Mouse (Mus musculus) embryonic facial prominence, embryonic 14.5 days (tissue): Measurements from ENCODE around the gene Rpl41. TPM values are rescaled to one million over a fixed set of nuclear protein-coding genes. Genes with fewer than 3 reads are reported as not detected.

ENCODE experiments used
- ATAC-seq: fragments of 200-750 bp; cut with Nextera tagmentation; 2 replicates; pipeline ENCODE4 v1.8.0; 2017; ENCODE audit warnings: low read depth, moderate number of reproducible peaks, moderate TSS enrichment
- DNase-seq: peaks from one replicate; pipeline ENCODE4 v3.0.0-alpha.2; 2015; ENCODE audit warnings: low spot score
- H3K27ac ChIP-seq: fragments of 300-500 bp; sonication (generic); replicated peaks from 2 replicates; pipeline ENCODE4 v1.5.1; 2014; ENCODE audit warnings: low read depth, mild to moderate bottlenecking, low read length, moderate library complexity
- H3K27me3 ChIP-seq: fragments of 300-500 bp; sonication (generic); replicated peaks from 2 replicates; pipeline ENCODE4 v1.6.1; 2014; ENCODE audit warnings: low read length; ENCODE audit not compliant: control insufficient read depth, insufficient read depth
- H3K36me3 ChIP-seq: fragments of 300-500 bp; sonication (generic); 2 replicates; pipeline ENCODE4 v1.6.1; 2014; ENCODE audit warnings: low read length, mixed read lengths; ENCODE audit not compliant: control insufficient read depth, insufficient read depth
- H3K4me1 ChIP-seq: fragments of 300-500 bp; sonication (generic); 2 replicates; pipeline ENCODE4 v1.6.1; 2014; ENCODE audit warnings: antibody characterized with exemption, low read length; ENCODE audit not compliant: control insufficient read depth, insufficient read depth
- H3K4me2 ChIP-seq: fragments of 300-500 bp; sonication (generic); 2 replicates; pipeline ENCODE4 v1.6.1; 2014; ENCODE audit warnings: low read depth, mild to moderate bottlenecking, low read length, moderate library complexity, mixed read lengths
- H3K4me3 ChIP-seq: fragments of 300-500 bp; sonication (generic); 2 replicates; pipeline ENCODE4 v1.5.1; 2014; ENCODE audit warnings: low read depth, mild to moderate bottlenecking, low read length
- H3K9ac ChIP-seq: fragments of 300-500 bp; sonication (generic); 2 replicates; pipeline ENCODE4 v1.6.1; 2014; ENCODE audit warnings: low read depth, mild to moderate bottlenecking, low read length, moderate library complexity, mixed read lengths
- H3K9me3 ChIP-seq: fragments of 300-500 bp; sonication (generic); 2 replicates; pipeline ENCODE4 v1.6.1; 2016; ENCODE audit warnings: low read length; ENCODE audit not compliant: control insufficient read depth
- WGBS: fragments of 180-500 bp; shearing (Covaris S2); extraction: QIAGEN DNeasy Blood & Tissue Kit; methylation state at CpG from one replicate; pipeline ENCODE4 v1.1.7; 2014; 5-methylcytosine and 5-hydroxymethylcytosine counted together
- polyA plus RNA-seq: library from polyadenylated mRNA; unstranded; fragments of >200 nt; fragmentation: Nextera tagmentation; extraction: Ambion mirVana; gene quantifications from 2 replicates; pipeline ENCODE4 v1.2.1, GENCODE M21; 2014

Gene Rpl41
- polyA plus RNA-seq, 1 experiment from 2014 or later, result 5,119 TPM

- Histone ChIP-seq H3K9ac (peak overlapping the region; percentile 81), H3K4me2 (peak overlapping the region; percentile 97), H3K27ac (no peak overlapping the region; the same call in 1 of the 2 replicates), H3K4me1 (0 out of 2 replicates have a peak, but pooled peaks cover 8% of the 10 kb centered on the region), H3K27me3 (peaks cover 11% of the 10 kb centered on the region; the same call in 1 of the 2 replicates), H3K9me3 (no peaks in the 10 kb centered on the region), H3K4me3 (peak overlapping the region; percentile 82), H3K36me3 (peaks cover 29% of the 10 kb centered on the region)
- 19% methylated on average over 11 of the region's 11 CpGs for WGBS
- no peak for DNase-seq
- no peak for ATAC-seq
Observed at GRCm38 (mm10) chr10:128524111-128524731, 24.9 kb downstream of the Rpl41 start.

DNA sequence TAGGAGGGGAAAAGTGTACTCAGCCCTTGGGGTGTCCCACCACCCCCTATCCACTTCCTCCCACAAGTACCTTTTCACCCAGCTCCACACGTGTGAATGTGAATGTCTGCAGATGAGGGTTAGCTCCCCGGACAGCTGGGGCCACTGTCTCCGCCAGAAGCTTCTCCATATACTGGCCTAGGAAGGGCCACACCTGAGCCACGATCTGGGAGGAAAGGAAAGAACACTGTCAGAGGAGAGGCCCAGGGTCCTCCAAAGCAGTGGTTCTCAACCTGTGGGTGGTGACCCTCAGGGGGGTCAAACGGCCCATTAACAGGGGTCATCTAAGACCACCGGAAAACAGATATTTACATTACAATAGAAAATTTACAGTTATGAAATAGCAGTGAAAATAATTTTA is 26.8 kb downstream of the Rpl41 start:
- Histone ChIP-seq H3K36me3 (peaks cover 46% of the 10 kb centered on the region), H3K9ac (no peak overlapping the region), H3K9me3 (no peaks in the 10 kb centered on the region), H3K27me3 (peaks cover 17% of the 10 kb centered on the region), H3K4me1 (0 out of 2 replicates have a peak, but pooled peaks cover 8% of the 10 kb centered on the region), H3K27ac (no peak overlapping the region), H3K4me3 (no peak overlapping the region), H3K4me2 (no peak overlapping the region)
- ATAC-seq (no peak), DNase-seq (no peak)
- 81% methylated on average over 6 of the region's 6 CpGs for WGBS

DNA sequence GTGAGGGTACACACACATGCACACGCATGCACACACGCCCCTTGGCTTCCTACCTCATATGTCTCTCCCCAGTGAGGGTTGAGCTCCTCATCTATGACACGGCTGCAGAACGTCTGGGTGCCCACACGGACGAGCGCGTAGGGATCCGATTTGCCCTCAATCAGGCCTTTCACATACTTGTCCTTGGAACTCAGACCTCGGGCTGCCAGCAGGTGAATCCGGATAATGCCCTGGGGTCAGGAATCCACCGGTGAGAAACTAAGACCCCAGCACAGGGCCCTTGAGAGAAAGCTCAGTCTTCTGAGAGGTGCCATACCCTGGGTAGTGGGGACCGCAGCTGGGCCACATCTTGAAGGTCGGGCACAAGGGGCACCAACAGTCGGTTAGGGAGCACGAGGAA is 28.5 kb downstream of the Rpl41 start:
- 84% methylated on average over 16 of the region's 16 CpGs for WGBS
- no peak overlapping the region for H3K4me3 ChIP-seq
- peaks cover 63% of the 10 kb centered on the region for H3K36me3 ChIP-seq
- no peak overlapping the region for H3K4me2 ChIP-seq
- no peaks in the 10 kb centered on the region for H3K9me3 ChIP-seq
- no peak for DNase-seq
- peaks cover 31% of the 10 kb centered on the region for H3K27me3 ChIP-seq
- H3K4me1 ChIP-seq, result 0 out of 2 replicates have a peak, but pooled peaks cover 8% of the 10 kb centered on the region
- no peak overlapping the region for H3K27ac ChIP-seq
- 0 out of 2 replicates have a peak overlapping the region, but pooled peaks have one; percentile 8 for H3K9ac ChIP-seq
- no peak for ATAC-seq

GRCm38 (mm10) chr10:128518833-128519232 is 30.3 kb downstream of the Rpl41 start:
- DNase-seq (peak; percentile 48), ATAC-seq (no peak)
- H3K9ac ChIP-seq, result no peak overlapping the region
- H3K9me3 ChIP-seq, result no peaks in the 10 kb centered on the region
- H3K4me3 ChIP-seq, result no peak overlapping the region
- H3K4me1 ChIP-seq, result 0 out of 2 replicates have a peak, but pooled peaks cover under 1% of the 10 kb centered on the region
- 76% methylated on average over 7 of the region's 7 CpGs for WGBS
- peaks cover 77% of the 10 kb centered on the region for H3K36me3 ChIP-seq
- no peak overlapping the region for H3K27ac ChIP-seq
- peaks cover 24% of the 10 kb centered on the region for H3K27me3 ChIP-seq
- no peak overlapping the region for H3K4me2 ChIP-seq

GRCm38 (mm10) chr10:128516677-128517076 is 32.4 kb downstream of the Rpl41 start:
- H3K4me2 ChIP-seq, result no peak overlapping the region
- H3K9me3 ChIP-seq, result no peaks in the 10 kb centered on the region
- H3K36me3 ChIP-seq, result peaks cover 85% of the 10 kb centered on the region
- DNase-seq (no peak), ATAC-seq (no peak)
- no peak overlapping the region for H3K4me3 ChIP-seq
- H3K9ac ChIP-seq, result no peak overlapping the region
- 35% methylated on average over 6 of the region's 6 CpGs for WGBS
- peaks cover 22% of the 10 kb centered on the region for H3K27me3 ChIP-seq
- no peaks in the 10 kb centered on the region for H3K4me1 ChIP-seq
- H3K27ac ChIP-seq, result no peak overlapping the region

DNA sequence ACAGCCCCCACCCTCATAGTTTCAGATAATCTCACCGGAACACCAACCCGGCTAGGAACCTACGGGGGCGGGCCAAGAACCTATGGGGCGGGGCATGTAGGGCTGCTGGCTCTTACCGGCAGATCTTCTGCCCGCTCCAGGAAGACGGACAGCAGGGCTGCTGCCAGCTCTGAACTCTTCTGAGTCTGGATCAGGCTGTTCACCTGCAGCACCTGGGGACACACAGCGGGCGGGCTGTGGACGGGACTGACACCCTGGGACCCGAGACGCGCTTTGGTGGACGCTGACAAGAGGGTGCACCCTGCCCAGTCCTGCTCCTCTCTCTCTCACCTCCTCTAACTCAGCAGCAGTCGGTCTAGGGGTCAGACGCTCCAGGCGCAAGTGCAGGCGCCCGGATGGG is 33.1 kb downstream of the Rpl41 start:
- Histone ChIP-seq H3K27ac (no peak overlapping the region), H3K27me3 (peaks cover 22% of the 10 kb centered on the region), H3K36me3 (peaks cover 85% of the 10 kb centered on the region), H3K9me3 (no peaks in the 10 kb centered on the region), H3K4me1 (no peaks in the 10 kb centered on the region), H3K9ac (peak overlapping the region; percentile 40; the same call in 1 of the 2 replicates), H3K4me3 (no peak overlapping the region; the same call in 1 of the 2 replicates), H3K4me2 (peak overlapping the region; percentile 23; the same call in 1 of the 2 replicates)
- ATAC-seq (no peak), DNase-seq (no peak)
- WGBS, result 16% methylated on average over 16 of the region's 20 CpGs

- Histone ChIP-seq H3K9ac (no peak overlapping the region), H3K4me3 (no peak overlapping the region), H3K27ac (no peak overlapping the region), H3K36me3 (peaks cover 83% of the 10 kb centered on the region), H3K27me3 (peaks cover 22% of the 10 kb centered on the region), H3K4me1 (no peaks in the 10 kb centered on the region), H3K4me2 (no peak overlapping the region), H3K9me3 (no peaks in the 10 kb centered on the region)
- DNase-seq (no peak), ATAC-seq (no peak)
- 76% methylated on average over 4 of the region's 4 CpGs for WGBS
Observed at GRCm38 (mm10) chr10:128515044-128515443, 34.1 kb downstream of the Rpl41 start.

GRCm38 (mm10) chr10:128511761-128512160 is 37.3 kb downstream of the Rpl41 start:
- no peak overlapping the region for H3K9ac ChIP-seq

DNA sequence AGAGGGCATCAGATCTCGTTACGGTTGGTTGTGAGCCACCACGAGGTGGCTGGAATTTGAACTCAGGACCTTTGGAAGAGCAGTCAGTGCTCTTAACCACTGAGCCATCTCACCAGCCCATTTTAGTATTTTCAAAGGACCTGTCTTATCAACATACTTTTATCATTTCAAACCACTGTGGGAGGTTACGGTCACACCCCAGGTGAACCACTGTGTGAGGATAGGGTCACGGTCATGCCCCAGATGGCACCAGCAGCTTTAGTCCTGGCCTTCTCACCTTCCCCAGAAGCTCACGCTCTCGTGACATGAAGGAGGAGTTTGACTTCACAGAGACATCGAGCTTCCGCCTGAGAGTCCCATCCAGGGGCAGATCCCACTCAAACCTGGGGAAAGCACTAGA is 37.9 kb downstream of the Rpl41 start:
- DNase-seq (no peak), ATAC-seq (no peak)
- H3K36me3 ChIP-seq, result peaks cover 50% of the 10 kb centered on the region
- H3K27ac ChIP-seq, result no peak overlapping the region
- H3K4me1 ChIP-seq, result no peaks in the 10 kb centered on the region
- H3K4me3 ChIP-seq, result no peak overlapping the region
- peaks cover 5% of the 10 kb centered on the region; the same call in 1 of the 2 replicates for H3K27me3 ChIP-seq
- H3K9ac ChIP-seq, result no peak overlapping the region
- no peaks in the 10 kb centered on the region for H3K9me3 ChIP-seq
- 91% methylated on average over 9 of the region's 9 CpGs for WGBS
- H3K4me2 ChIP-seq, result no peak overlapping the region

More at GRCm38 (mm10) chr10:128511761-128512160, 37.3 kb downstream of the Rpl41 start:
- Histone ChIP-seq H3K36me3 (peaks cover 55% of the 10 kb centered on the region), H3K4me3 (no peak overlapping the region), H3K4me1 (no peaks in the 10 kb centered on the region), H3K9me3 (no peaks in the 10 kb centered on the region), H3K27ac (no peak overlapping the region), H3K4me2 (no peak overlapping the region), H3K27me3 (peaks cover 10% of the 10 kb centered on the region)
- ATAC-seq (no peak), DNase-seq (no peak)
- 79% methylated on average over 12 of the region's 12 CpGs for WGBS
